Mouse (Mus musculus) stomach, postnatal 0 days (tissue): ENCODE measurements around the gene Cpt1c.

Experiments used
- CTCF ChIP-seq: IDR thresholded peaks from 2 replicates; pipeline ENCODE4 v1.5.1; 2016; ENCODE audit warnings: antibody characterized with exemption, low read depth, mild to moderate bottlenecking, moderate library complexity
- EP300 ChIP-seq: optimal IDR thresholded peaks from 2 replicates; pipeline ENCODE3; 2016; ENCODE audit warnings: antibody characterized with exemption

GRCm38 (mm10) chr7:45015957-45016612 is 41.4 kb upstream of the Cpt1c start, which contains the start of gene Scaf1:
- TF ChIP-seq EP300 (no peak), CTCF (no peak)
